Mouse (Mus musculus): ENCODE measurements around the gene Trpv4. TPM values are rescaled to one million over a fixed set of nuclear protein-coding genes. Genes with fewer than 3 reads are reported as not detected.

Gene Trpv4
- total RNA-seq, 2 experiments from 2014 or later: 0.75 to 1.3 TPM

Other genes with a start within 250 kb of the Trpv4 start
- gene Mmab, start 214.4 kb downstream of the Trpv4 start, total RNA-seq (2021): 10 to 100 TPM; 17.3 to 19.9 TPM
- gene Mvk, start 214.2 kb downstream of the Trpv4 start, total RNA-seq (2021): 10 to 100 TPM; 33.6 to 36.7 TPM
- 1 to 10 TPM; 5.1 to 6.6 TPM for gene Fam222a, start 90.4 kb downstream of the Trpv4 start, total RNA-seq (2021)
- 10 to 100 TPM; 36.7 to 46.2 TPM for gene Gltp, start 32.6 kb upstream of the Trpv4 start, total RNA-seq (2021)
- gene Tchp, start 49.3 kb upstream of the Trpv4 start, total RNA-seq (2021): 10 to 100 TPM in 1 of 2 experiments, 1 to 10 TPM in 1; 9.3 to 14.4 TPM
- 10 to 100 TPM; 41.1 to 43.1 TPM for gene Ankrd13a, start 116.3 kb upstream of the Trpv4 start, total RNA-seq (2021)
- gene Git2, start 117.1 kb upstream of the Trpv4 start, total RNA-seq (2021): 10 to 100 TPM; 35.9 to 47.2 TPM
- 100 to 1,000 TPM; 162 to 172 TPM for gene 1500011B03Rik, start 165.0 kb upstream of the Trpv4 start, total RNA-seq (2021)
- gene 4930519G04Rik, start 195.2 kb upstream of the Trpv4 start, total RNA-seq (2021): not detected
- under 1 TPM; 0.75 to 0.84 TPM for gene Gm9936, start 200.3 kb upstream of the Trpv4 start, total RNA-seq (2021)
- 1 to 10 TPM; 1.8 to 1.9 TPM for gene Oasl2, start 238.5 kb upstream of the Trpv4 start, total RNA-seq (2021)